Mouse (Mus musculus): ENCODE data around the gene Car9. TPM values are rescaled to one million over a fixed set of nuclear protein-coding genes. Genes with fewer than 3 reads are reported as not detected.

Car9 gene
- polyA plus RNA-seq, 1 experiment from 2014 or later, result 0.87 TPM

- Histone ChIP-seq H3K4me2 (ENCODE audit: low read depth, low read length, severe bottlenecking) (peak overlapping the region; percentile 24; the same call in 1 of the 2 replicates), H3K27me3 (ENCODE audit: control insufficient read depth, insufficient read depth, low read length) (peaks cover 37% of the 10 kb centered on the region), H3K4me1 (replicated peaks; ENCODE audit: control insufficient read depth, insufficient read depth, low read length) (peaks cover 19% of the 10 kb centered on the region; the same call in 1 of the 2 replicates), H3K9me3 (ENCODE audit: control insufficient read depth, low read length) (no peaks in the 10 kb centered on the region), H3K9ac (ENCODE audit: low read length) (no peak overlapping the region), H3K4me3 (ENCODE audit: low read depth, low read length) (no peak overlapping the region), H3K27ac (ENCODE audit: low read depth, low read length) (no peak overlapping the region), H3K36me3 (ENCODE audit: control insufficient read depth, insufficient read depth, low read length) (no peaks in the 10 kb centered on the region)
- peak; percentile 57 for ATAC-seq (replicated peaks; ENCODE audit: low FRiP score)
- peak; percentile 93 for DNase-seq (ENCODE audit: low spot score)
- 11% methylated on average over 6 of the region's 6 CpGs for whole genome bisulfite sequencing
These were observed 13.2 kb downstream of the Car9 start for GRCm38 (mm10) chr4:43519956-43520355.

- Histone ChIP-seq H3K4me2 (ENCODE audit: low read depth, low read length, severe bottlenecking) (no peak overlapping the region), H3K36me3 (ENCODE audit: control insufficient read depth, insufficient read depth, low read length) (no peaks in the 10 kb centered on the region; the same call in 1 of the 2 replicates), H3K4me3 (ENCODE audit: low read depth, low read length) (no peak overlapping the region), H3K27me3 (ENCODE audit: control insufficient read depth, insufficient read depth, low read length) (peaks cover 25% of the 10 kb centered on the region), H3K27ac (ENCODE audit: low read depth, low read length) (no peak overlapping the region), H3K4me1 (replicated peaks; ENCODE audit: control insufficient read depth, insufficient read depth, low read length) (peaks cover 13% of the 10 kb centered on the region; the same call in 1 of the 2 replicates), H3K9ac (ENCODE audit: low read length) (no peak overlapping the region), H3K9me3 (ENCODE audit: control insufficient read depth, low read length) (no peaks in the 10 kb centered on the region)
- DNase-seq (ENCODE audit: low spot score) (no peak), ATAC-seq (replicated peaks; ENCODE audit: low FRiP score) (no peak)
- WGBS, result 68% methylated on average over 5 of the region's 5 CpGs
These were observed 21.1 kb downstream of the Car9 start for GRCm38 (mm10) chr4:43527880-43528279.

GRCm38 (mm10) chr4:43528487-43528886 is 21.7 kb downstream of the Car9 start:
- Histone ChIP-seq H3K4me2 (ENCODE audit: low read depth, low read length, severe bottlenecking) (no peak overlapping the region), H3K27ac (ENCODE audit: low read depth, low read length) (no peak overlapping the region), H3K27me3 (ENCODE audit: control insufficient read depth, insufficient read depth, low read length) (peaks cover 19% of the 10 kb centered on the region), H3K4me1 (replicated peaks; ENCODE audit: control insufficient read depth, insufficient read depth, low read length) (peaks cover 8% of the 10 kb centered on the region; the same call in 1 of the 2 replicates), H3K4me3 (ENCODE audit: low read depth, low read length) (no peak overlapping the region), H3K36me3 (ENCODE audit: control insufficient read depth, insufficient read depth, low read length) (no peaks in the 10 kb centered on the region; the same call in 1 of the 2 replicates), H3K9me3 (ENCODE audit: control insufficient read depth, low read length) (no peaks in the 10 kb centered on the region), H3K9ac (ENCODE audit: low read length) (no peak overlapping the region)
- DNase-seq (ENCODE audit: low spot score), result no peak
- WGBS, result 78% methylated on average over 9 of the region's 9 CpGs
- ATAC-seq (replicated peaks; ENCODE audit: low FRiP score), result no peak

- Histone ChIP-seq H3K4me3 (ENCODE audit: low read depth, low read length) (no peak overlapping the region), H3K36me3 (ENCODE audit: control insufficient read depth, insufficient read depth, low read length) (no peaks in the 10 kb centered on the region; the same call in 1 of the 2 replicates), H3K27me3 (ENCODE audit: control insufficient read depth, insufficient read depth, low read length) (peaks cover 4% of the 10 kb centered on the region; the same call in 1 of the 2 replicates), H3K4me2 (ENCODE audit: low read depth, low read length, severe bottlenecking) (no peak overlapping the region), H3K27ac (ENCODE audit: low read depth, low read length) (no peak overlapping the region), H3K4me1 (replicated peaks; ENCODE audit: control insufficient read depth, insufficient read depth, low read length) (no peaks in the 10 kb centered on the region), H3K9ac (ENCODE audit: low read length) (no peak overlapping the region), H3K9me3 (ENCODE audit: control insufficient read depth, low read length) (no peaks in the 10 kb centered on the region)
- 81% methylated on average over 8 of the region's 8 CpGs for WGBS
- no peak for ATAC-seq (replicated peaks; ENCODE audit: low FRiP score)
- no peak for DNase-seq (ENCODE audit: low spot score)
These were observed 23.3 kb downstream of the Car9 start for GRCm38 (mm10) chr4:43530081-43530501.

GRCm38 (mm10) chr4:43530581-43530980 is 23.8 kb downstream of the Car9 start:
- Histone ChIP-seq H3K9ac (ENCODE audit: low read length) (no peak overlapping the region), H3K4me3 (ENCODE audit: low read depth, low read length) (no peak overlapping the region), H3K4me2 (ENCODE audit: low read depth, low read length, severe bottlenecking) (no peak overlapping the region), H3K27me3 (ENCODE audit: control insufficient read depth, insufficient read depth, low read length) (no peaks in the 10 kb centered on the region), H3K9me3 (ENCODE audit: control insufficient read depth, low read length) (no peaks in the 10 kb centered on the region), H3K27ac (ENCODE audit: low read depth, low read length) (no peak overlapping the region), H3K36me3 (ENCODE audit: control insufficient read depth, insufficient read depth, low read length) (no peaks in the 10 kb centered on the region; the same call in 1 of the 2 replicates), H3K4me1 (replicated peaks; ENCODE audit: control insufficient read depth, insufficient read depth, low read length) (no peaks in the 10 kb centered on the region)
- DNase-seq (ENCODE audit: low spot score) (peak; percentile 82), ATAC-seq (replicated peaks; ENCODE audit: low FRiP score) (no peak)
- 35% methylated on average over 7 of the region's 7 CpGs for WGBS

- H3K27me3 ChIP-seq (ENCODE audit: control insufficient read depth, insufficient read depth, low read length), result no peaks in the 10 kb centered on the region
- ATAC-seq (replicated peaks; ENCODE audit: low FRiP score), result no peak
These were observed 26.5 kb downstream of the Car9 start for GRCm38 (mm10) chr4:43533270-43533669.

GRCm38 (mm10) chr4:43535628-43536027 is 28.9 kb downstream of the Car9 start:
- Histone ChIP-seq H3K4me2 (ENCODE audit: low read depth, low read length, severe bottlenecking) (no peak overlapping the region), H3K4me1 (replicated peaks; ENCODE audit: control insufficient read depth, insufficient read depth, low read length) (no peaks in the 10 kb centered on the region), H3K36me3 (ENCODE audit: control insufficient read depth, insufficient read depth, low read length) (peaks cover 7% of the 10 kb centered on the region; the same call in 1 of the 2 replicates), H3K27me3 (ENCODE audit: control insufficient read depth, insufficient read depth, low read length) (no peaks in the 10 kb centered on the region), H3K9me3 (ENCODE audit: control insufficient read depth, low read length) (no peaks in the 10 kb centered on the region), H3K27ac (ENCODE audit: low read depth, low read length) (no peak overlapping the region), H3K9ac (ENCODE audit: low read length) (no peak overlapping the region), H3K4me3 (ENCODE audit: low read depth, low read length) (no peak overlapping the region)
- no peak for ATAC-seq (replicated peaks; ENCODE audit: low FRiP score)
- DNase-seq (ENCODE audit: low spot score), result no peak
- 97% methylated on average over 8 of the region's 8 CpGs for WGBS

More at GRCm38 (mm10) chr4:43533270-43533669, 26.5 kb downstream of the Car9 start:
- Histone ChIP-seq H3K9me3 (ENCODE audit: control insufficient read depth, low read length) (no peaks in the 10 kb centered on the region), H3K36me3 (ENCODE audit: control insufficient read depth, insufficient read depth, low read length) (peaks cover 4% of the 10 kb centered on the region; the same call in 1 of the 2 replicates), H3K4me2 (ENCODE audit: low read depth, low read length, severe bottlenecking) (no peak overlapping the region), H3K4me3 (ENCODE audit: low read depth, low read length) (no peak overlapping the region), H3K4me1 (replicated peaks; ENCODE audit: control insufficient read depth, insufficient read depth, low read length) (no peaks in the 10 kb centered on the region), H3K27ac (ENCODE audit: low read depth, low read length) (no peak overlapping the region), H3K9ac (ENCODE audit: low read length) (no peak overlapping the region)
- WGBS, result 91% methylated on average over 9 of the region's 9 CpGs
- DNase-seq (ENCODE audit: low spot score), result no peak

GRCm38 (mm10) chr4:43536031-43536430 is 29.3 kb downstream of the Car9 start:
- 97% methylated on average over 9 of the region's 9 CpGs for WGBS
- H3K4me2 ChIP-seq (ENCODE audit: low read depth, low read length, severe bottlenecking), result no peak overlapping the region
- ATAC-seq (replicated peaks; ENCODE audit: low FRiP score) (no peak), DNase-seq (ENCODE audit: low spot score) (no peak)
- H3K27me3 ChIP-seq (ENCODE audit: control insufficient read depth, insufficient read depth, low read length), result no peaks in the 10 kb centered on the region
- no peaks in the 10 kb centered on the region for H3K9me3 ChIP-seq (ENCODE audit: control insufficient read depth, low read length)
- no peak overlapping the region for H3K9ac ChIP-seq (ENCODE audit: low read length)
- peaks cover 7% of the 10 kb centered on the region; the same call in 1 of the 2 replicates for H3K36me3 ChIP-seq (ENCODE audit: control insufficient read depth, insufficient read depth, low read length)
- no peaks in the 10 kb centered on the region for H3K4me1 ChIP-seq (replicated peaks; ENCODE audit: control insufficient read depth, insufficient read depth, low read length)
- H3K4me3 ChIP-seq (ENCODE audit: low read depth, low read length), result no peak overlapping the region
- no peak overlapping the region for H3K27ac ChIP-seq (ENCODE audit: low read depth, low read length)

- Histone ChIP-seq H3K9ac (ENCODE audit: low read length) (no peak overlapping the region), H3K4me3 (ENCODE audit: low read depth, low read length) (no peak overlapping the region), H3K9me3 (ENCODE audit: control insufficient read depth, low read length) (no peaks in the 10 kb centered on the region), H3K27ac (ENCODE audit: low read depth, low read length) (no peak overlapping the region), H3K36me3 (ENCODE audit: control insufficient read depth, insufficient read depth, low read length) (peaks cover 24% of the 10 kb centered on the region; the same call in 1 of the 2 replicates), H3K27me3 (ENCODE audit: control insufficient read depth, insufficient read depth, low read length) (no peaks in the 10 kb centered on the region), H3K4me1 (replicated peaks; ENCODE audit: control insufficient read depth, insufficient read depth, low read length) (no peaks in the 10 kb centered on the region), H3K4me2 (ENCODE audit: low read depth, low read length, severe bottlenecking) (no peak overlapping the region)
- ATAC-seq (replicated peaks; ENCODE audit: low FRiP score), result no peak
- 78% methylated on average over 3 of the region's 3 CpGs for WGBS
- no peak for DNase-seq (ENCODE audit: low spot score)
These were observed 35.3 kb downstream of the Car9 start for GRCm38 (mm10) chr4:43542044-43542443.
